In genomic region chr16:52071290-52071689, GRCm38 (mm10) we compare ENCODE assay signal across 18 mouse cellular contexts. TPM values are rescaled to one million over a fixed set of nuclear protein-coding genes. Genes with fewer than 3 reads are reported as not detected.
DNase-seq lines count a peak whose midpoint lies in the region; ATAC-seq and TF ChIP-seq lines count a peak whose summit lies in the region.
"Had no signal": no experiment of that assay in that cellular context is flagged by ENCODE, and none has a peak within 500 bp of the region (broad histone marks: within the 10 kb centered on the region; RNA-seq: fewer than 3 reads in every experiment).

No protein-coding gene starts in this region.

- H3K27ac ChIP-seq in heart, embryonic 12.5 days (ENCODE audit: poor library complexity, severe bottlenecking) = peak overlapping the region; percentile 96
- H3K27ac ChIP-seq in kidney, embryonic 15.5 days = peak overlapping the region; percentile 52
- H3K27ac ChIP-seq in lung, postnatal 0 days (ENCODE audit: low read length) = peak overlapping the region; percentile 45; the same call in 1 of the 2 replicates
- H3K27ac ChIP-seq: forebrain, embryonic 15.5 days; liver, embryonic 14.5 days; midbrain, embryonic 13.5 days had no signal

- DNase-seq in heart, adult 11 months = no peak
- no peak for DNase-seq in kidney, postnatal 14 days
- DNase-seq in lung, postnatal 0 days (ENCODE audit: low spot score) = no peak
- no peak for DNase-seq in lung, postnatal 10 days
- DNase-seq in testis, postnatal 14 days (ENCODE audit: low spot score) = no peak
- DNase-seq: adrenal gland, postnatal 14 days; cerebellum, adult 18-20 months; cerebellum, postnatal 36 days; kidney, adult 8-10 months; layer of hippocampus, postnatal 36 days; retina, postnatal 1 day had no signal

- H3K4me1 ChIP-seq in heart, embryonic 12.5 days (replicated peaks) = peaks cover 57% of the 10 kb centered on the region
- peaks cover 19% of the 10 kb centered on the region for H3K4me1 ChIP-seq in kidney, embryonic 15.5 days
- H3K4me1 ChIP-seq in lung, postnatal 0 days (ENCODE audit: insufficient read depth, low read depth, low read length) = peaks cover 9% of the 10 kb centered on the region; the same call in 1 of the 2 replicates

- H3K4me2 ChIP-seq in heart, embryonic 12.5 days = peak overlapping the region; percentile 47; the same call in 1 of the 2 replicates
- H3K4me2 ChIP-seq in kidney, embryonic 15.5 days = no peak overlapping the region
- H3K4me2 ChIP-seq in lung, postnatal 0 days (replicated peaks; ENCODE audit: low read depth, low read length) = no peak overlapping the region
- H3K4me2 ChIP-seq: forebrain, embryonic 15.5 days; midbrain, embryonic 13.5 days had no signal

- H3K9me3 ChIP-seq in heart, embryonic 12.5 days (replicated peaks) = no peaks in the 10 kb centered on the region
- H3K9me3 ChIP-seq in kidney, embryonic 15.5 days (replicated peaks) = no peaks in the 10 kb centered on the region
- H3K9me3 ChIP-seq in lung, postnatal 0 days (ENCODE audit: low read length) = no peaks in the 10 kb centered on the region
- H3K9me3 ChIP-seq: forebrain, embryonic 15.5 days; midbrain, embryonic 13.5 days had no signal

- no peaks in the 10 kb centered on the region for H3K36me3 ChIP-seq in heart, embryonic 12.5 days
- H3K36me3 ChIP-seq in kidney, embryonic 15.5 days = no peaks in the 10 kb centered on the region
- no peaks in the 10 kb centered on the region for H3K36me3 ChIP-seq in lung, postnatal 0 days (ENCODE audit: insufficient read depth, low read length)
- H3K36me3 ChIP-seq: forebrain, embryonic 15.5 days; midbrain, embryonic 13.5 days had no signal

- ATAC-seq in heart, embryonic 12.5 days (ENCODE audit: insufficient number of reproducible peaks, low FRiP score) = no peak
- ATAC-seq in kidney, embryonic 15.5 days (replicated peaks; ENCODE audit: low FRiP score) = peak; percentile 4; the same call in 1 of the 2 replicates
- no peak for ATAC-seq in lung, postnatal 0 days
- ATAC-seq: forebrain, embryonic 15.5 days; midbrain, embryonic 13.5 days had no signal

- H3K4me3 ChIP-seq in heart, embryonic 12.5 days = no peak overlapping the region
- H3K4me3 ChIP-seq in kidney, embryonic 15.5 days (replicated peaks) = no peak overlapping the region
- H3K4me3 ChIP-seq in lung, postnatal 0 days (ENCODE audit: low read depth, low read length) = no peak overlapping the region
- H3K4me3 ChIP-seq: erythroblast, embryonic 14.5 days; forebrain, embryonic 15.5 days; midbrain, embryonic 13.5 days had no signal

- WGBS in heart, embryonic 12.5 days = 46% methylated on average over 2 of the region's 2 CpGs
- 69% methylated on average over 2 of the region's 2 CpGs for WGBS in kidney, embryonic 15.5 days
- 60% methylated on average over 2 of the region's 2 CpGs for WGBS in lung, postnatal 0 days

- H3K27me3 ChIP-seq in heart, embryonic 12.5 days (replicated peaks) = peaks cover 11% of the 10 kb centered on the region; the same call in 1 of the 2 replicates
- H3K27me3 ChIP-seq in kidney, embryonic 15.5 days = no peaks in the 10 kb centered on the region
- H3K27me3 ChIP-seq in lung, postnatal 0 days (replicated peaks; ENCODE audit: insufficient read depth, low read length) = no peaks in the 10 kb centered on the region
- H3K27me3 ChIP-seq: forebrain, embryonic 15.5 days; midbrain, embryonic 13.5 days; Patski had no signal

- TF ChIP-seq CTCF in lung, postnatal 0 days (IDR thresholded peaks at IDR 0.05) = no peak

- no peak for TF ChIP-seq EP300 in lung, postnatal 0 days (IDR thresholded peaks at IDR 0.05)

- H3K9ac ChIP-seq in heart, embryonic 12.5 days = no peak overlapping the region
- no peak overlapping the region for H3K9ac ChIP-seq in kidney, embryonic 15.5 days
- no peak overlapping the region for H3K9ac ChIP-seq in lung, postnatal 0 days (replicated peaks; ENCODE audit: low read depth)
- H3K9ac ChIP-seq: forebrain, embryonic 15.5 days; liver, embryonic 14.5 days; midbrain, embryonic 13.5 days had no signal

RNA-seq across cellular contexts. Expression of gene Cblb, which starts 40.3 kb away (rescaled TPM):
- polyA plus RNA-seq in heart, embryonic 12.5 days (2016; fragmentation: Nextera tagmentation; extraction: Ambion mirVana) = 15.4 and 15.9 TPM in 2 replicates
- polyA plus RNA-seq in kidney, embryonic 15.5 days (2015; fragmentation: Nextera tagmentation; extraction: Ambion mirVana) = 18.1 and 19.3 TPM in 2 replicates
- polyA plus RNA-seq in lung, postnatal 0 days (2015; fragmentation: Nextera tagmentation; extraction: Ambion mirVana) = 8.4 and 8.7 TPM in 2 replicates

Comparison
In these comparisons a context has a peak if more than half of its experiments do, and no peak if none do; other contexts are left out.
1. H3K27ac ChIP-seq: peak in every context shown above with its lines; median percentile 96 in heart, embryonic 12.5 days; 52 in kidney, embryonic 15.5 days; 45 in lung, postnatal 0 days.